14 mouse cellular contexts compared by ENCODE assay signal in the genomic region with DNA sequence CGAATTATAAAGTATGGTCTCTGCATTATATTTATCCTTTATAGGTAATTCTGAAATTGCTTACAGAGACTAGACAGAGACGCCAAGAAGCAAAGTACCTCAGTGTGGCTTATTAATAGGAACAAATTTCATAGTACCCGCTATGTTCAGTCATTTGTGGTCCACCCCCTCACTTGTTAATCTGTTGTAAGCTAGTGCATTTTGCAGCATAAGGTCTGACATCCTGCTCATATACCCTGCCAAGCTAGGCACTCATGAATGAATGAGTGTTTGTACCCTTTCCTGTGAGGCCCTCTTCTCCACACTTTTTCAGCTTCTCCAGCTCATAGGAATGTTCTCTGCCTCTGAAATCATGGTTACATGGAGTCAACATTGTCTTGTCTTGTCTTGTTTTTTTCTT.
"Had no signal": no experiment of that assay in that cellular context is flagged by ENCODE, and none has a peak within 500 bp of the region (broad histone marks: within the 10 kb centered on the region; RNA-seq: fewer than 3 reads in every experiment).

No protein-coding gene starts in this region.

- H3K27me3 ChIP-seq: limb, embryonic 15.5 days; liver, embryonic 12.5 days; neural tube, embryonic 15.5 days had no signal

- H3K27ac ChIP-seq: limb, embryonic 15.5 days; liver, embryonic 12.5 days; midbrain, embryonic 10.5 days; neural tube, embryonic 15.5 days; stomach, postnatal 0 days had no signal

- H3K9me3 ChIP-seq: limb, embryonic 15.5 days; liver, embryonic 12.5 days; midbrain, embryonic 10.5 days; neural tube, embryonic 15.5 days had no signal

- H3K4me2 ChIP-seq: limb, embryonic 15.5 days; liver, embryonic 12.5 days; lung, embryonic 14.5 days; neural tube, embryonic 15.5 days had no signal

- H3K4me3 ChIP-seq: limb, embryonic 15.5 days; liver, embryonic 12.5 days; midbrain, embryonic 10.5 days; myocyte; neural tube, embryonic 15.5 days had no signal

- H3K9ac ChIP-seq: limb, embryonic 15.5 days; liver, embryonic 12.5 days; lung, embryonic 14.5 days; neural tube, embryonic 15.5 days had no signal

- H3K36me3 ChIP-seq: limb, embryonic 15.5 days; liver, embryonic 12.5 days; midbrain, embryonic 10.5 days; neural tube, embryonic 15.5 days had no signal

- DNase-seq: kidney, adult 8-10 months; kidney, postnatal 25 days; lung, embryonic 14.5 days; lung, postnatal 10 days; lung, postnatal 4 days; midbrain, embryonic 14.5 days; thymus, adult 18-20 months; thymus, postnatal 14 days had no signal

- H3K4me1 ChIP-seq: limb, embryonic 15.5 days; liver, embryonic 12.5 days; midbrain, embryonic 10.5 days; neural tube, embryonic 15.5 days had no signal

- ATAC-seq: liver, embryonic 12.5 days had no signal
